Mouse (Mus musculus): ENCODE measurements around the gene Gm20388. TPM values are rescaled to one million over a fixed set of nuclear protein-coding genes. Genes with fewer than 3 reads are reported as not detected.
A peak's percentile ranks its signal among the peaks of the same experiment; 100 is the strongest.

Gene Gm20388
- polyA plus RNA-seq, 1 experiment, result 18.7 TPM

GRCm38 (mm10) chr8:123729055-123729785 is 3818.6 kb downstream of the Gm20388 start:
- no peak overlapping the region for H3K27ac ChIP-seq (ENCODE audit: insufficient read depth, low read length)
- 0 out of 2 replicates have a peak, but pooled peaks cover 4% of the 10 kb centered on the region for H3K4me1 ChIP-seq (ENCODE audit: control insufficient read depth, insufficient read depth, low read length)
- TF ChIP-seq CTCF (IDR thresholded peaks at IDR 0.05; ENCODE audit: borderline replicate concordance, insufficient read depth, low read depth, low read length) (no peak), POLR2A (IDR thresholded peaks at IDR 0.05; ENCODE audit: borderline replicate concordance, insufficient read depth, low read length) (no peak)
- peak overlapping the region; percentile 47 for H3K4me3 ChIP-seq (replicated peaks; ENCODE audit: insufficient read depth, low read depth, low read length)
- 5% methylated on average over 20 of the region's 20 CpGs for WGBS
- DNase-seq, result peak; percentile 36 to 46
- no peaks in the 10 kb centered on the region for H3K27me3 ChIP-seq (ENCODE audit: control insufficient read depth, insufficient read depth, low read length)

- Histone ChIP-seq H3K4me1 (ENCODE audit: control insufficient read depth, insufficient read depth, low read length) (0 out of 2 replicates have a peak, but pooled peaks cover 4% of the 10 kb centered on the region), H3K4me3 (replicated peaks; ENCODE audit: insufficient read depth, low read depth, low read length) (peak overlapping the region; percentile 47), H3K27me3 (ENCODE audit: control insufficient read depth, insufficient read depth, low read length) (no peaks in the 10 kb centered on the region), H3K27ac (ENCODE audit: insufficient read depth, low read length) (no peak overlapping the region)
- no peak for TF ChIP-seq CTCF (IDR thresholded peaks at IDR 0.05; ENCODE audit: borderline replicate concordance, insufficient read depth, low read depth, low read length)
- TF ChIP-seq POLR2A (IDR thresholded peaks at IDR 0.05; ENCODE audit: borderline replicate concordance, insufficient read depth, low read length), result no peak
- peak in 1 of 2 experiments; percentile 24 for DNase-seq
- 29% methylated on average over 13 of the region's 13 CpGs for WGBS
Measured at GRCm38 (mm10) chr8:123729786-123730411, 3819.3 kb downstream of the Gm20388 start.

- WGBS, result 71% methylated on average over 4 of the region's 4 CpGs
Measured at GRCm38 (mm10) chr8:123732332-123732731, 3821.7 kb downstream of the Gm20388 start.

GRCm38 (mm10) chr8:123734486-123734885 is 3823.8 kb downstream of the Gm20388 start:
- WGBS, result 81% methylated on average over 8 of the region's 8 CpGs
- H3K27me3 ChIP-seq (ENCODE audit: control insufficient read depth, insufficient read depth, low read length), result no peaks in the 10 kb centered on the region
- H3K4me1 ChIP-seq (ENCODE audit: control insufficient read depth, insufficient read depth, low read length), result no peaks in the 10 kb centered on the region; the same call in 1 of the 2 replicates
- H3K4me3 ChIP-seq (replicated peaks; ENCODE audit: insufficient read depth, low read depth, low read length), result no peak overlapping the region
- TF ChIP-seq CTCF (IDR thresholded peaks at IDR 0.05; ENCODE audit: borderline replicate concordance, insufficient read depth, low read depth, low read length) (no peak), POLR2A (IDR thresholded peaks at IDR 0.05; ENCODE audit: borderline replicate concordance, insufficient read depth, low read length) (no peak)
- H3K27ac ChIP-seq (ENCODE audit: insufficient read depth, low read length), result no peak overlapping the region
- DNase-seq, result no peak

More at GRCm38 (mm10) chr8:123732332-123732731, 3821.7 kb downstream of the Gm20388 start:
- no peaks in the 10 kb centered on the region for H3K27me3 ChIP-seq (ENCODE audit: control insufficient read depth, insufficient read depth, low read length)
- H3K4me1 ChIP-seq (ENCODE audit: control insufficient read depth, insufficient read depth, low read length), result peaks cover 4% of the 10 kb centered on the region; the same call in 1 of the 2 replicates
- H3K27ac ChIP-seq (ENCODE audit: insufficient read depth, low read length), result no peak overlapping the region
- TF ChIP-seq POLR2A (IDR thresholded peaks at IDR 0.05; ENCODE audit: borderline replicate concordance, insufficient read depth, low read length) (no peak), CTCF (IDR thresholded peaks at IDR 0.05; ENCODE audit: borderline replicate concordance, insufficient read depth, low read depth, low read length) (no peak)
- no peak for DNase-seq
- H3K4me3 ChIP-seq (replicated peaks; ENCODE audit: insufficient read depth, low read depth, low read length), result no peak overlapping the region

GRCm38 (mm10) chr8:123736974-123737373 is 3826.3 kb downstream of the Gm20388 start:
- Histone ChIP-seq H3K4me3 (replicated peaks; ENCODE audit: insufficient read depth, low read depth, low read length) (no peak overlapping the region), H3K4me1 (ENCODE audit: control insufficient read depth, insufficient read depth, low read length) (no peaks in the 10 kb centered on the region; the same call in 1 of the 2 replicates), H3K27me3 (ENCODE audit: control insufficient read depth, insufficient read depth, low read length) (no peaks in the 10 kb centered on the region), H3K27ac (ENCODE audit: insufficient read depth, low read length) (no peak overlapping the region)
- no peak for TF ChIP-seq POLR2A (IDR thresholded peaks at IDR 0.05; ENCODE audit: borderline replicate concordance, insufficient read depth, low read length)
- WGBS, result 48% methylated on average over 9 of the region's 9 CpGs
- no peak for DNase-seq

GRCm38 (mm10) chr8:123740263-123740662 is 3829.6 kb downstream of the Gm20388 start:
- H3K27ac ChIP-seq (ENCODE audit: insufficient read depth, low read length), result no peak overlapping the region
- WGBS, result 79% methylated on average over 4 of the region's 4 CpGs
- H3K4me3 ChIP-seq (replicated peaks; ENCODE audit: insufficient read depth, low read depth, low read length), result no peak overlapping the region
- TF ChIP-seq POLR2A (IDR thresholded peaks at IDR 0.05; ENCODE audit: borderline replicate concordance, insufficient read depth, low read length) (no peak), CTCF (IDR thresholded peaks at IDR 0.05; ENCODE audit: borderline replicate concordance, insufficient read depth, low read depth, low read length) (no peak)
- H3K4me1 ChIP-seq (ENCODE audit: control insufficient read depth, insufficient read depth, low read length), result no peaks in the 10 kb centered on the region; the same call in 1 of the 2 replicates
- no peaks in the 10 kb centered on the region for H3K27me3 ChIP-seq (ENCODE audit: control insufficient read depth, insufficient read depth, low read length)
- no peak for DNase-seq

GRCm38 (mm10) chr8:123741232-123741631 is 3830.6 kb downstream of the Gm20388 start:
- Histone ChIP-seq H3K4me3 (replicated peaks; ENCODE audit: insufficient read depth, low read depth, low read length) (no peak overlapping the region), H3K27me3 (ENCODE audit: control insufficient read depth, insufficient read depth, low read length) (no peaks in the 10 kb centered on the region), H3K27ac (ENCODE audit: insufficient read depth, low read length) (no peak overlapping the region), H3K4me1 (ENCODE audit: control insufficient read depth, insufficient read depth, low read length) (no peaks in the 10 kb centered on the region; the same call in 1 of the 2 replicates)
- DNase-seq, result no peak
- 62% methylated on average over 9 of the region's 9 CpGs for WGBS
- TF ChIP-seq CTCF (IDR thresholded peaks at IDR 0.05; ENCODE audit: borderline replicate concordance, insufficient read depth, low read depth, low read length) (no peak), POLR2A (IDR thresholded peaks at IDR 0.05; ENCODE audit: borderline replicate concordance, insufficient read depth, low read length) (no peak)

- 94% methylated on average over 4 of the region's 4 CpGs for WGBS
- Histone ChIP-seq H3K4me3 (replicated peaks; ENCODE audit: insufficient read depth, low read depth, low read length) (no peak overlapping the region), H3K27me3 (ENCODE audit: control insufficient read depth, insufficient read depth, low read length) (no peaks in the 10 kb centered on the region), H3K4me1 (ENCODE audit: control insufficient read depth, insufficient read depth, low read length) (peaks cover 7% of the 10 kb centered on the region), H3K27ac (ENCODE audit: insufficient read depth, low read length) (no peak overlapping the region)
- TF ChIP-seq POLR2A (IDR thresholded peaks at IDR 0.05; ENCODE audit: borderline replicate concordance, insufficient read depth, low read length), result no peak
- TF ChIP-seq CTCF (IDR thresholded peaks at IDR 0.05; ENCODE audit: borderline replicate concordance, insufficient read depth, low read depth, low read length), result no peak
- no peak for DNase-seq
Measured at GRCm38 (mm10) chr8:123746488-123746887, 3835.8 kb downstream of the Gm20388 start.
